Mouse (Mus musculus): ENCODE data around the gene Slc9a3r1. TPM values are rescaled to one million over a fixed set of nuclear protein-coding genes. Genes with fewer than 3 reads are reported as not detected.
A peak's percentile ranks its signal among the peaks of the same experiment; 100 is the strongest.

Gene Slc9a3r1
- total RNA-seq (2021), result 10 to 100 TPM; 79.2 to 86.5 TPM

DNA sequence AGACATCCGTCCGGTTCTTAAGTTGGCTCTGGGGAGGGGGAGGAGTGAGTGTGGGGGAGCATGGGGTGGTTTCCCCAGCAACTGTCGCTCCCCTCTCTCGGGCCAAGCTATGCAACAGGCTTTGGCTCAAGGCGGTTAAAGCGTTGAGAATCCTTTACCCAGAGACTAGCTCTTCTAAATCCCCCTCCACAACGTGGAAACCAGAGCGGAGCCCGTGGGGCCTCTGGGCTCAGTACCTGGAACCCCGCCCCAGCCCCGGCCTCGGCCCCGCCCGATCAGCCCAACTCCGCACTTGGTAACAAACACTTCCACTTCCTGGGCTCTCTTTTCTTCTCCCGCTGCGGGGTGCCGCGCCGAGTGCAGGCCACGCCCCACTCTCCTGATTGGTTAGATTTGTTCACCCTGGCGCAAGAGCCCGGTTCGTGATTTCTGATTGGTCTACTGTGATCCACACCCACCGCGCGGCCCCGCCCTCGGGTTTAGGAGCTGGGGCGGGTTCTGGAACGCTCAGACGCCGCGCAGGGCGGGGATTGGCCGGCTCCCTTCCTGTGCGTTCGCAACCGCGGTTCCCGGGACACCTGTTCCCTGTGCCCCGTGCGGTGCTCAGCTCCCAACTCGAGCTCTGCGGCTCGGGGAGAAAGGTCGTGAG is at the start of gene Slc9a3r1:
Gene Slc9a3r1 (plus strand): TSS at position 510 of the 649 bp plus-strand sequence.
- intact Hi-C loops (cut with DNase I), result loop anchor here (2.0 kb wide), 1 partner anchor 14 kb away; no protein-coding TSS in a partner anchor
- peak; percentile 90 to 94 for DNase-seq (ENCODE audit: low spot score in 2 of 2)

DNA sequence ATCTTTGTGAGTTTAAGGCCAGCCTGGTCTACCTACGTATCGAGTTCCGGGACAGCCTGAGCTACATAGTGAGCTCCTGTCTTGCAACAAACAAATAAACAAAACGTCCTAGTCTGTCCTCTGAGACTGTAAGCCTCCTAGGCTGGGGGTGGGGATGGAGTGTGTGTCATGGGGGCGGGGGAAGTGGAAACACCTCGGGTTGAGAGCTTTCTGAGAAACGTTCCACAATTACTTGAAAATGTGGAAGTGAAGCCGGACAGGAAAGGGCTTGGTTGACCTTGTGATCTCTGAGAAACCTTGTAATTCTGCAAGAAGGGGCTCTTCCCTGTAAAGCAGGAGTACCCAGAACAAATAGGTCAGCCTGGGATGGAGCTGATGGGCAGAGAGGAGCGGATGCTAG is 43.7 kb upstream of the Slc9a3r1 start:
- intact Hi-C loops (cut with DNase I), result no loop called here
- DNase-seq (ENCODE audit: low spot score in 2 of 2), result no peak

DNA sequence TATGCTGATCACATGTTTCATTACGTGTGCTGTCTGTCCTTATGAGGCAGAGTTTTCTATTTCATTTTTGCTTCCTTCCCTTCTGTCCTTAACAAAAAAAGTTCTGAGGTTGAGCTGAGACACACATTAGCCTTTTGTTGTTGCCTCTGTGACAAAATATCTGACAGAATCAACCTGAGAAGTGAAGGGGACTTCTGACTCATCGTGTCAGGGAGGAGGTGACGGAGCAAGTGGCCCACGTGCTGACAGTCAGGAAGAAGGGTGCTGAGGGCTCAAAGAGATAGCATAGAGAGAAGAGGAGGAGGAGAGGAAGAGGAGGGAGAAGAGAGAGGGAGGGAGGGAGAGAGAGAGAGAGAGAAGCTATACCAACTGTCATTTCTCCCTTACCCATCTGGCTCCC is 34.7 kb upstream of the Slc9a3r1 start:
- no peak for DNase-seq (ENCODE audit: low spot score in 2 of 2)
- intact Hi-C loops (cut with DNase I), result loop anchor here (5.0 kb wide), 1 partner anchor 141 kb away; the partner anchor contains the start of gene Cd300ld

DNA sequence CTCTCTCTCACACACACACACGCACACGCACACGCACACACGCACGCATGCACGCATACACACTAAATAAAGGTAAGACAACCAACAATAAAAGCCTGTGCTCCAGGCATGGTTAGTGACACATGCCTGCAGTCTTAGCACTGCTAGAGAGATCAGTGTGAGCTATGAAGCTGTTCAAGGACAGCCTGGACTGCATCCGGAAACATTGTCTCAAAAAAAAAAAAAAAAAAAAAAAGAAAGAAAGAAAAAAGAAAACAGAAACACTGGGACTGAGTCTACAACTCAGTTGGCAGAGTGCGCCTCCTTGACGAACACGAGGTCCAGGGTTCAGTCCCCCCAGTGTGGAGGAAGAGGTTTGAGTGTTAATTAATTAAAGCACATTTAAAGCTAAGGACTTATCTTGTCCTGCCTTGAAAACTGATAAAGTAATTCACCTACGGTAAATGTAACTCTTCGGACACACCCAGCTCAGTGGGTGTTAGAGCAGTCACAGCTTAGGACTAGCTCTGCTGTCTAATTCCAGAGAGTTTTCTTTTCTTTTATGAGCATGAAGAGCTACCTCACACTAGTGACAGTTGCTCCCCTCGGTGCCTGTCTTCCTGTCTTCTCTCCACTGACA is 33.5 kb upstream of the Slc9a3r1 start:
- intact Hi-C loops (cut with DNase I), result loop anchor here (5.0 kb wide), 1 partner anchor 142 kb away; the partner anchor contains the start of gene Cd300ld
- DNase-seq (ENCODE audit: low spot score in 2 of 2), result no peak

DNA sequence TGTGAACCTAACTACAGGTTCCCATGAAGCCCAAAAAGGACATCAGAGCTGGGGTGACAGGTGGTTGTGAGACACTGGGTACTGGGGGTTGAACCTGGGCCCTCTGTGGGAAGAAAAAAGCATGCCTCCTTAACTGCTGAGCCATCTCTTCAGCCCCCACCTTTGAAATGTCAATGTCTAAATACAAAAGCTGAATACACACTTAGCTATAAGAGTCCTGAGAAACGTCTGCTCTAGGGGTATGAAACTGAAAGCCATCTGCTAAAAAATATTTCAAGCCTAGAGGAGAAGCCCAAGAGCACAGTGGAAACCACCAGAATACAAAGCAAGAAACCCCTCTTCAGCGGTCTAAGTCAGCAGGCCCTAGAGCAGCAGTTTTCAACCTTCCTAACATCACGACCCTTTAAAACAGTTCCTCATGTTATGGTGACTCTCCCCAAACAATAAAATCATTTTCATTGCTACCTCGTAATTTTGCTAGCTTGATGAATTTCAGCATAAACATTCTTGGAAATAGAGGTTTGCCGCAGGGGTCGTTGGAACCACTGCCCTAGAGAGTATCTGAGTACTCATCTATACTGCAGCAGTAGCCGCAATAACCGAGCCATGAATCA is 31.3 kb upstream of the Slc9a3r1 start:
- no peak for DNase-seq (ENCODE audit: low spot score in 2 of 2)
- intact Hi-C loops (cut with DNase I), result no loop called here

DNA sequence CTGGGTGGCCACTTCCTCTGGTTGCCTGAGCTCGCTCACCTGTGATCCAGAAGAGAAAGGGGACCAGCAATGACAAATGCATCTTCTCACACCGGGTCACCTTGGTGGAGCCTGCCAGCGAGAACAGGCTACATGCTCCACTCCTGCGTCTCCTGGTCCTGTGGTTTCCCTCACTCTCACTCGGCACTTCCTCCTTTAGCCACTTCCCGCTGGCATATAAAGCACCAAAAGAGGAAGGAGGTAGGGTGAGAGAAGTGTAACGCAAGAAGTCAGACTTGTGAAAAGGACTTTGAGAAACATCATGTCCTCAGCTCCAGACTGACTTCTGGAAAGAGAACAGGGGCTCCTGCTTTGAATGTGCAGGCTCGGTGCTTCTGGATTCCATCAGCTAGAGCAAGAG is 29.3 kb upstream of the Slc9a3r1 start, which contains the start of gene Cd300lf:
Gene Cd300lf (minus strand): TSS at position 193 of the 400 bp plus-strand sequence.
- intact Hi-C loops (cut with DNase I), result no loop called here
- peak in 1 of 2 experiments; percentile 30 for DNase-seq (ENCODE audit: low spot score in 2 of 2)

DNA sequence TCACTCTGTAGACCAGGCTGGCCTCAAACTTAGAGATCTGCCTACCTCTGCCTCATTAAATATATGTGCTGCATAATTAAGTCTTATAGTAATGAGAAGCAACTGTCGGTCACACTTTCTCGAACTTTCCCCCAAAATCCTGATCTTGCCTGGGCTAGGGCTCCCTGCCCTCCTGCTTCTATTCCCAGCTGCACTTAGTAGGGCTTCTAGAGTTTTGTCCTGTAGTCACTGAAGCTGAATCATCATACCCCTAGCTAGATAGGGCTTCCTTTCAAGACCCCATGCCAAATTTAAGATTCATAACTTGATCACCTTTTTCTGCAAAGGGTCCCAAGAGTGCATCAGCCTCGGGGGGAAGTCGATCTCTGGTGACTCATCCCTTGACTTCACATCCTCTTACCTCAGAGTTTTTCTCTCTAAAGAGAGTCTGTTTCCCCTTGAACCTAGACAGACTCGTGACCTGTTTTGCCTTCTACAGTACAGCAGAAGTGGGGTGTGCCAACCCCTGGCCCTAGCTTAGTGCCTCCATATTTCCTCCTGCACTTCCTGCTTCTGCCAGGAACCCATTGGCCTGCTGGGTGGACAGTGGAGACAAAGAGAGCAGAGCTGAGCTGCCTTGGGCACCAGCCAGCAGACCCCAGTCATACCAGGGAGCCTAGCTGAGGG is 24.4 kb upstream of the Slc9a3r1 start:
- intact Hi-C loops (cut with DNase I), result no loop called here

DNA sequence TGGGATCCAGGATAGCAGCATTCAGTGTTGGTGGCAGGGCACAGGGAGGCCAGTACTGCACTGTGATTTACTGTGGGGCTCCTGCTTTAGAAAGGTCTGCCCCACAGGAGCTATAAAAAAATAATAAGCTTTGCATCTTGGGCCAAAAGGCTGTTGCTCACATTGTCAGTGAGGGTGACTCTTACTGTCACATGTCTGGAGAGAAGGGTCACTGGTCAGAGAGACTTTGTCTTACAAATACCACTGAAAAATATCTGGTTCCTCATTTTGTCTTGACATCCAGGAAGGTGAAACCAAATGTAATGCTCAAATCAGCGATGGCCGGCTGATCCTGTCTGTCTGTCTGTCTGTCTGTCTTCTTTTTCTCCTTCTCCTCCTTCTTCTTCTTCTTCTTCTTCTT is 21.2 kb upstream of the Slc9a3r1 start:
- intact Hi-C loops (cut with DNase I), result no loop called here
- no peak for DNase-seq (ENCODE audit: low spot score in 2 of 2)

More for the DNA sequence above, 24.4 kb upstream of the Slc9a3r1 start:
- DNase-seq (ENCODE audit: low spot score in 2 of 2), result no peak

DNA sequence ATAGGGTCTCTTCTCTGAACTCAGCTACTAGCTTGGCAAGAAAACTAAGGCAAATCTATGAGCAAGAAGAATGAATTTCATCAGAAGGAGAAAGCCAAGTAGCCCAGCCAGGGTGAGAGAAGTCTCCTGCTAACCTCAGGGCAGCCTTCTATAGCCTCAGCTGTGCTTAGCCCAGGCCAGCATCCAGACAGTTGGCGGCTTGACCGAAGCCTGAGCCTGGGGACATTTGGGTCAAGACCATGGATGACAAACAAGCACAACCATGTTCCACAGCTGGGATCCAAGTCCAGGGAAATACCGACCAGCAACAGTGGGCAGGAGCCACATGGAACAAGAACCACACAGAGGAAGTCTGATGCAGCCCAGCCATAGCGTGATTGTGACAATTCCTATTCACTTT is 15.3 kb upstream of the Slc9a3r1 start:
- no peak for DNase-seq (ENCODE audit: low spot score in 2 of 2)
- intact Hi-C loops (cut with DNase I), result no loop called here

DNA sequence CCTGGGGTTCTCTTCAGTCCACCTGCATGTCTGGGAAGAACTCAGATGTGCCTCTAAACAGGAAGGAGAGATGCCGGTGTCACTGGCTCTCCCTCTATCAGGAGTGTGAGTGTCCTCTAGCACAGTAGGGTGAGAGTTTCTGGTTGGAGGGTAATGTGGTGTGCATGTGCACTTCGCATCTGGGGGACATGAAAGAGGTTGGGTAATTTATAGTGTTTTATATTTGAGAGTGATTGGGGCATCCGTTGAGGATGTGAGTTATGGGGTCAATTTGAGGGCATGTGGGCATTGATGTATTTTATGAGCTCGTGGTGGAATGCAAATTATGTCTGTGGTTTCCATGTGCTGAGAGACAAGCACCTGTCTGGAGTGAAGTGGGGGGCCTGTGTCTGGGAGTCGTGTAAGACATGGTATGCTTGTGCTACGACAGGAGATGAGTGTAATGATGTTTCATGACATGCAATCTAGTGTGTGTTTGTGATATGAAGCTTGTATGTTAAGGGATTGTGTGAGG is 12.3 kb upstream of the Slc9a3r1 start:
- intact Hi-C loops (cut with DNase I), result no loop called here
- no peak for DNase-seq (ENCODE audit: low spot score in 2 of 2)

DNA sequence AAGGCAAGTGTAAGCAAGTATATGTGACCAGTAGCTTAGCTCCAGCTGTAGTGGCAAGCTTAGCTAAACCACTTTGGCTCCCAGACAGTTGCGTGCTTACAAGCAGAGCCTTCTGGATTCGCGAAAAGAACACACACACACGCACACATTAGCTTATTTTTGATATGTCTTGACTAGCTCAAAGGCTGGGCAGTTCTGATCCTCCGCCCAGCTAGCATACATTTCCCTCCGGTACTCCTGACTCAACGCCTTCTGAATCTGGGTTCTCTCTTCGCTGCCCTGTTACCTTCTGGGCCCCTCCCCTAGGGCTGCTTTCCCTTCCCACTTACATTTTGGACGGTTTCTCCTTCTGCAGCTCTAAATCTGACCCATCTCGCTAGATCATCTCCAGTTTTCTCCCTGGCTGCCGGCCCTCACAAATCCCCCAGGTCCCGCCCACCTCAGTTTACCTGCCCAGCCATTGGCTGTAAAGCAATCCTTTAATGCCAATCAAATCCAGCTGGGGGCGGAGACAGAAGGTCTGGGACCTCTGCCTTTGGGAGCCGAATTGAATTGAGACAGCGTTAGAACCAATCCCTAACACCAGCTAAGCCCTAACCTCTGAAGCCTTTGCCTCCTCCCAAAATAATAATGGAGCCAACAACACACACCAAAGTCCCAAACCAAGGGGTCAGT is 11.2 kb upstream of the Slc9a3r1 start:
- intact Hi-C loops (cut with DNase I), result no loop called here
- DNase-seq (ENCODE audit: low spot score in 2 of 2), result peak in 1 of 2 experiments; percentile 12

DNA sequence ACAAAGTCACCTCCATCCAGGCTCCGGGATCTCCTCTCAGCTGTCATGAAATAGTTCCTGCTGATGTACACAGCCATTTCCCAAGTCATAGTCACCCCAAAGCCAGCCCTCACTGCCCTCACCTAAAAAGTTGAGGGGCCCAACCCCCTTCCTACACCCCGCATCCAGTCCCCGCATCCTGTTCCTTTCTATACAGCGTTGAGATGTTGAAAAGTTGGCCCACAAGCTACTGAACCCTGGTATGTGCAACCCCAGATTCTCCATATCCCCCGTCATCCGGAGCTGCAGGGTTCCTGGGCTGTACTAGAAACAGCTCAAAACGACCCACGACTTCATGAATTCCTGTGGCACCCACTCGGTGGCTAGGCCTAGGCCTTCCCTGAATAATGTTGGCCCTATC is 10.1 kb upstream of the Slc9a3r1 start:
- no peak for DNase-seq (ENCODE audit: low spot score in 2 of 2)
- intact Hi-C loops (cut with DNase I), result loop anchor here (1.0 kb wide), 1 partner anchor 70 kb away; no protein-coding TSS in a partner anchor

DNA sequence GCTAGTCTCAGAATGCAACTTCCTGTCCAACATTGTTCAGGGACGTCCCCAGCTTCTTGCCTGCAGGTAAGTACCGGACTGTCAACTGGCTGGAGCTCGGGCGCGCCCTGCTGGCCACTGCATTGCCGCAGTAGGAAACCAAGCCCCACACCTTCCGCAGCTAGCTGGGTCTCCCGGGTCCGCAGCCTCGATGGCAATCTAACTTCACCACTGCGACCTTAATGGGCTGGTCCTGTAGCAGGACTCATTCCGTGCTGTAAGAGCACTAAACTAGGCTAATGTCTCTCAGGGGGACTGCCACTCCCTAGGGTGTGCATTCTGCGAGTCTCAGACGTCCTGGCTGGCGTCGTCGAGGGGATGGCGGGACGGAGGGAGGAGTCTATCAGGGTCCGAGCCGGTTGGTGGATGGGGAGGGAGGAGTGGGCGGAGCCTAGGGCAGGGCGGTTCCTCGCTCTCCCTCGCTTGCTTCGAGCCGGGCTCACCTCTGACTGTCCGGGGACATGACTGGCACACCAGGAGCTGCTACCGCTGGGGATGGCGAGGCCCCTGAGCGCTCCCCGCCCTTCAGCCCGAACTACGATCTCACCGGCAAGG is 9.3 kb upstream of the Slc9a3r1 start:
- intact Hi-C loops (cut with DNase I), result loop anchor here (1.0 kb wide), 1 partner anchor 70 kb away; no protein-coding TSS in a partner anchor
- peak; percentile 61 for DNase-seq (ENCODE audit: low spot score in 2 of 2)

DNA sequence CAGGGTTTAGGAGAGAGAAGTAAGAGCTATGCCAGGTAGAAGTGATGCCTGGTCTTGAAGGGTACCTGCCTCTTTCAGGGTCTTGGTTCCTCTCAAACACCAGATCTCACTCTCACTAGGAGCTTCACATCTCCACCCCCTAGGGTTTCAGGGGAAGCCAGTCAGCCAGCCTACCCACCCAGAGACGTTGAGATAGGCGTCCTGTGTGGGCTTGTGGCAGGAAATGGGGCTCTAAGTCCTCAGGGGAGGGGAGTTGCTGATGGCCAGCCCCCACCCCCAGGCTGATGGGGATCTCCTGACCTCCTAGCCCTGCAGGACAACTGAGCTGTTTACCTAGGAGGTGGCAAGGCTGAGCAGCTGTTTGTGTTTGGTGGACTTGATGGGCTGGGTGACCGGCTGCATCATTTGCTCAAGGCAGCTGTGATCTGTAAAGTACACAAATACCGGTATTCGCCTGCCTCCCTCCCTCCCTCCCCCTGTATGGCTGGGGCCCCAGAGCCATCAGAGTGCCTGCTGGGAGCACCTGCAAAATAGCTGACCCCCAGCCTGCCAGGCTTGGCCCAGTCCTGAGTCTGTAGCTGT is 8.0 kb upstream of the Slc9a3r1 start:
- no peak for DNase-seq (ENCODE audit: low spot score in 2 of 2)
- intact Hi-C loops (cut with DNase I), result no loop called here

DNA sequence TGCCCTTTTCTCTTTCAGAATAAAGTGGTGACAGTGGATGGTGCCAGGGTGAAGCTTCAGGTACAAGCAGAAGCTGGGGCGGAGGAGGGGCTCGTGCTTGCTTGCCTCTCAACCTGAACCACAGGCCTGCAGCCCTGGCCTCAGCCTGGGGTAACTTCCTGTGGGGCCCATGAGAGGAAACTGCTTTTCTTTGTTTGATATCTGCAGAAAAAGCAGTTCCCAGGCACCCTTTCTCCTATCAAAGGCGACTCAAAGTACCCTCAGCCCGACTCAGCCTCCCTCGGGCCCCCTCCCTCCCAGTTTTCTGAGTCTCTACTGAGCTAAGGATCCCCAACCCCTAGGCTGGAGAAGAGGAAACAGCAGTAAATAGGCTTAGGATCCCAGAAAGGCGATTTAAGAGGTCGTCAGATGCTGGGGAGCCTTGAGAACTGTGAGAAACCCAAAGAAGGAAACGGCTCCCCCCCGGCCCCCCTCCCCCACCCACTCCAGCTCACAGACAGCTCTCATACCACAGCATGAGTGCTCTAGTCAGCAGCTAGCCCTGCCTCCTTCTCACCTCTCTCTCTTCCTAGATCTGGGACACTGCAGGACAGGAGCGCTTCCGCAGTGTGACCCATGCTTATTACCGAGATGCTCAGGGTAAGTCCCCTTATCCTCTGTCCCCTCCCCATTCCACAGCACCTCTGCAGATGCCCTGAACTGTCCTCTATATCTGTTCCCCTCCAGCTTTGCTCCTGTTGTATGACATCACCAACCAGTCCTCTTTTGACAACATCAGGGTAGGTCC is 5.0 kb upstream of the Slc9a3r1 start:
- intact Hi-C loops (cut with DNase I), result no loop called here
- no peak for DNase-seq (ENCODE audit: low spot score in 2 of 2)

DNA sequence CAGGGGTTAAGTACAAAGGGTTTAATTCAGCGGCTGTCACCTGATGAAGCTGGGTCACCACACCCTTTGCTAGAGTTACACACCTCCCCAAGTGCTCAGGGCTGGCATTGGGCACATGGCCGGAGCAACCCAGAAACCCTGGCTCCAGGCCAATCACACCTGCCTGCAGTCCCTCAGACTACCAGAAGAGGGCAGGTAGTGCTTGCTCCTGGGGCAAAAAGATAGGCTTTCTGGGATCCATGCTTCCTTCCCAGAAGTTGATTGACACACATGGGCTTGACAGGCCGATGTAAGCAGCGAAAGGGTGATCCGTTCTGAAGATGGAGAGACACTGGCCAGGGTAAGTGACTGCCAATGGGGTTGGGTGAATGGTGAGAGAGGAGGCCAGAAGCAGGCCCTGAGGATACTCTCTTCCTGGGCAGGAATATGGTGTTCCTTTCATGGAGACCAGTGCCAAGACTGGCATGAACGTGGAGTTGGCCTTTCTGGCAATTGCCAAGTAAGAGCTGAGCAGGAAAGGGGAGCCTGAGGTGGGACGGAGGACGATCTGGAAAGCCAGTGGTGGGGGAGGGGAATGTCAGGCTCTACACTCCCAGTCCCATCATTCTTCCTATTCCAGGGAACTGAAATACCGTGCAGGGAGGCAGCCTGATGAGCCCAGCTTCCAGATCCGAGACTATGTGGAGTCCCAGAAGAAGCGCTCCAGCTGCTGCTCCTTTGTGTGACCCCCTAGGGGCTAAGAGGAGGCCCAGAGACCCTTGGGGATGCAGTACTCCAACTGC is 2.9 kb upstream of the Slc9a3r1 start:
- intact Hi-C loops (cut with DNase I), result loop anchor here (2.0 kb wide), 1 partner anchor 111 kb away; no protein-coding TSS in a partner anchor
- DNase-seq (ENCODE audit: low spot score in 2 of 2), result peak; percentile 40 to 45
